Mouse (Mus musculus): Measurements from ENCODE around the gene Gpr132.

GRCm38 (mm10) chr12:112807796-112808195 lies 60.2 kb downstream of the Gpr132 start:
- TF ChIP-seq CTCF (IDR thresholded peaks at IDR 0.05; ENCODE audit: control insufficient read depth, insufficient read depth, insufficient read length) (no peak), MYOD1 (IDR thresholded peaks at IDR 0.05; ENCODE audit: control insufficient read depth, insufficient read length, low read depth) (no peak), USF1 (IDR thresholded peaks at IDR 0.05; ENCODE audit: low read depth) (no peak), MYOG (IDR thresholded peaks at IDR 0.05; ENCODE audit: control insufficient read depth, extremely low read depth, insufficient read length) (no peak), MAX (IDR thresholded peaks at IDR 0.05) (no peak), CEBPB (IDR thresholded peaks at IDR 0.05; ENCODE audit: low read depth) (no peak), FOSL1 (IDR thresholded peaks at IDR 0.05; ENCODE audit: insufficient read depth, low read length, poor library complexity, severe bottlenecking) (no peak)

Data from C2C12 (cell line).